Mouse (Mus musculus): ENCODE measurements around the gene Trappc13. TPM values are rescaled to one million over a fixed set of nuclear protein-coding genes. Genes with fewer than 3 reads are reported as not detected.

Gene Trappc13
- polyA plus RNA-seq (2012; rRNA removed; ENCODE audit: low replicate concordance): 4.0 and 10.4 TPM in 2 replicates

DNA sequence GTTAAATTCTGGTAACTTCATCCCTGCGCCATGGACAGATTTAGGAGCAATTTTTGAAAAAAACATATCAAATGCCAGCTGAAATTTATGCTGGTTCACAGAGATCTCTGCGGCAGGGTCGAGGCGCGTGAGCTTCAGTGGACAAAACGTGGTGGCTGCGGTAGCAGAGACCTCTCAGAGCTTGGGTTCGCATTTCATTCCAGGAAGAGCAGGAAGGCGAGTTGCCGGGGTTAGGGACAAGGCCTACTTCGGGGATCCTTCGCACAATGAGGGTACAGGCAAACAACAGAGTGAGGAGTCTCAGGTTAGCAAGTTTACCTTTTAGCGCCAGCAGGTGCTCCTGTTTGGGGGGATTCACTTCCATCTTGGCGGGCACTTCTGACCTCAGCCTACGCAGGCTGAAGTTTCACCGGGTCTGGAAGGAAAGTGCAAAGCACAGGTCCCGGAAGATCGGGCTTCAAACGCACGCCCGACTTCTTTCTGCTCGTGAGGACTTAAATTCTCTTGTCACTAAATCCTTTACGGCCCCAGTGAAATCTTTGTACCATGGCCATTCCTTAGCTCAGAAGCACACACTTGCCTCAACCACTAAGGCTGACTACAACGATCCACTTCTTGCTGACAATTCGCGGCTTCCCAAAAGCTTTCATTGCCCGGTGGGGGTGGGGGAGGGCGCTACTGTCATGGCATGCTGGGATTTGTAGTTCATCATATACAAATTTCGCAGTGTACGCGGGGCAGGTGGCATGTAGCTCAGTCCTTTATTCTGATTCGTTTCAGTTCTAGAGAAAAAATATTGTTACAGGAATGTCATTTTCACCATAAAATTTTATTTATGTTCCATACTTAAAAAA, at the start of gene Trappc13:
TSS of gene Trappc13 (minus strand) at position 674 of the 854 bp plus-strand sequence.

DNA sequence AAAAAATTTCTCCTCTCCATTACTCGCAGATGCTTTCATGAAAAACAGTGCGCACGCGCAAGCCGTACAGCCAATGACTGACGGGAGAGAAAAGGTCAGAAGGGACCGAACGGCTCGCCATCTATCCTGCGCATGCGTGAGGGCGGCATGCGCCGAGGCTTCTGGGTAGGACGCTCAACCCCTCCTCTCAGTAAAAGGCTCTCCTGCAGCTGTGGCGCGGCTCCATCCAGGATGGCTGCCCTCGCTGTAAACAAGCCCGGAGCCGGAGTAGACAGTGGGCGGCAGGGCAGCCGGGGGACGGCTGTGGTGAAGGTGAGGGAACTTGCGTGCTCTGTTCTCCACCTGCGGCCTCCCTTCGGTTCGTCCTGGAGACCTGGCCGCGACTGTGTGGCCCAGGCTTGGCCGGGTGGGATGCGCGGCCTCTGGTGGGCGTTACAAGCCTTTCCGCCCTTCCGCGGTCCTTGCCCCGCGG, 417 bp upstream of the Trappc13 start, which contains the start of gene Trim23:
TSS of gene Trim23 (plus strand) at position 148 of the 472 bp plus-strand sequence.

DNA sequence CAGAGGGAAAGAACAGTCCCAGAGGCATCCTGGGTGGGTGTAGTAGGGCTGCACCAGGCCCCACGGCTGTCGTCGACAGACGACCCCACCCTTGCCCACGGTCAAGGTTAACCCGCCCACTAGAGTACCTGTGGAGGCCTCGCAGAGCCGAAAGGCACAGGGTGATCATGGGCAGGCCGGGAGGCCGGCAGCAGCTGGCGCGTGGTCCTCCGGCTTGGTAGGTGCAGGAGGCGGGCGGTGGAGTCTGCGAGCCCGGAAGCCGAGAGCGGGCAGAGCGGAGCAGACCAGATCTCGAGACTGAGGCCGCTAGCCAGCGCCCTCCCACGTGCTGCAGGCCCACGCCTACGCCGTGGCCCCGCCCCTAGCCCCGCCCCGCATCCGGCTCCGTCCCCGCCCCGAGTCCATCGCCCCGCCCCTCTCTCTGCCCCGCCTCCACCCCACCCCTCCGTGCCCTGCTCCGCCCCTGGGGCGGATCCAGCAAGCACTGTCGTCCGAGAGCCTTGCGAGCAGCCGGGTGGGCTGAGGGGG, 68.9 kb downstream of the Trappc13 start, which contains the start of the genes Nln and Sgtb:
TSS of gene Nln (minus strand) at position 327 of the 528 bp plus-strand sequence.
TSS of gene Sgtb (plus strand) at position 454 of the 528 bp plus-strand sequence.

Other genes starting within 250 kb of the Trappc13 start
- 11.2 and 11.7 TPM in 2 replicates for gene Nln, start 68.9 kb downstream of the Trappc13 start, polyA plus RNA-seq (2012; rRNA removed; ENCODE audit: low replicate concordance)
- 1.1 and 1.5 TPM in 2 replicates for gene Sgtb, start 68.7 kb downstream of the Trappc13 start, polyA plus RNA-seq (2012; rRNA removed; ENCODE audit: low replicate concordance)
- gene Trim23, start 328 bp upstream of the Trappc13 start, polyA plus RNA-seq (2012; rRNA removed; ENCODE audit: low replicate concordance): 1.5 and 3.4 TPM in 2 replicates
- gene Cenpk, start 50.1 kb upstream of the Trappc13 start, polyA plus RNA-seq (2012; rRNA removed; ENCODE audit: low replicate concordance): 0.16 and 0.42 TPM in 2 replicates
- 0.91 and 2.6 TPM in 2 replicates for gene Ppwd1, start 50.4 kb upstream of the Trappc13 start, polyA plus RNA-seq (2012; rRNA removed; ENCODE audit: low replicate concordance)
- gene Adamts6, start 109.4 kb upstream of the Trappc13 start, polyA plus RNA-seq (2012; rRNA removed; ENCODE audit: low replicate concordance): 1.8 and 2.3 TPM in 2 replicates

Data from mammary gland, adult 2 months (tissue).